Mouse (Mus musculus): Measurements from ENCODE around the gene Sptbn4.

DNA sequence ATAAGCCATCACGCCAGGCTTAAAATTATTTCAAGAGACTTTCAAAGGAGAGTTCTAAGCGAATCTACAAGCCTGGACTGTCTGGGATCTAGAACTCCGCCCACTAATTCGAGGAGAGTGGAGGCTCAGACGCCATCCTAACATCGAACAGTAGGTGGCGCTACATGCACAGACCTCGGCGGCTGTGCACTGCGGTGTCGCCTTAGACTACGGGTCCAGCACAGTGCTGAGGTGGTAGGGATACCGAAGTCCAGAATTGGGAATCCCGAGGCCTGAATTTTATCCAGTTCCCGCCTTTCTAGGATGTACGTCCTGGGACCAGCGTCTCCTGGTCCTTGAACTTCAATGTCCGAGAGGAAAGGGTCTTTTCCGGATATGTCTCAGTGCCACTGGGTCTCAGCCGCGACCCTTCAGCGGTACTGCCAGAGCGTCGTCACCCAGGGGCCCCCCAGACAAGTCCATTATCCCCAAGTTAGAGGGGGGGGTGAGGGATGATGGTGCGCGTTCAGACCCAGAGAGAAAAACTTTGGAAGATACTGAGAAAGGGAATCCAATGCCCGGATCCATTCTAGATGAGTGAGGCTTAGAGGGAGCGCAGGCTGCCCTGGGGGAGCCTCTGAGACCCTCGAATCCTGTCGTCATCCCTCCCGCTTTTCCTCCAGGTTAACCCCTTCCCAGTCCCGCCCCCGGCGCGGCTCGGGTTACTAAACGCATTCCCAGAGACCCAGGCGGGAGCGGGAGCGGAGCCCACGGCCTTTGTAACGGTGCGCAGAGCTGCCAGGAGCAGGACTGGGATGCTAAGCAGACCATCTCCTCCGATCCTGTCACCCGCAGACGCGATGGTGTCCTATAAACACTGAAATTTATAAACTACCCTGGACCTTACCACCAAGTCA, 111.3 kb downstream of the Sptbn4 start:
- TF ChIP-seq CTCF (IDR thresholded peaks at IDR 0.05; ENCODE audit: borderline replicate concordance, extremely low read depth, insufficient read depth, insufficient read length) (peak; percentile 99), POLR2A (IDR thresholded peaks at IDR 0.05; ENCODE audit: borderline replicate concordance, extremely low read depth, insufficient read depth, insufficient read length, poor library complexity, severe bottlenecking) (0 out of 2 replicates have a peak, but pooled peaks have one; percentile 18)

Measured in brain, embryonic 14.5 days (tissue).